Mouse (Mus musculus): ENCODE results near the gene Gamt.

- TF ChIP-seq CTCF (IDR thresholded peaks at IDR 0.05; ENCODE audit: low read depth, low read length) (no peak), POLR2A (IDR thresholded peaks at IDR 0.05; ENCODE audit: insufficient read depth, low read length) (no peak)
Observed at GRCm38 (mm10) chr10:80259861-80260641, 761 bp downstream of the Gamt start.

Measured in ES-Bruce4 (cell line).